Mouse (Mus musculus) lung, embryonic 16.5 days (tissue): ENCODE data around the gene Hexim1. TPM values are rescaled to one million over a fixed set of nuclear protein-coding genes. Genes with fewer than 3 reads are reported as not detected.

Experiments
- ATAC-seq: fragments of 200-750 bp; cut with Nextera tagmentation; 2 replicates; pipeline ENCODE4 v1.8.0; 2017; ENCODE audit warnings: low read depth, mild to moderate bottlenecking, moderate library complexity
- H3K27ac ChIP-seq: fragments of 300-500 bp; sonication (generic); 2 replicates; pipeline ENCODE4 v1.5.1; 2014; ENCODE audit warnings: mild to moderate bottlenecking, control low read depth, low read length
- H3K27me3 ChIP-seq: fragments of 300-500 bp; sonication (generic); 2 replicates; pipeline ENCODE4 v1.6.1; 2014; ENCODE audit warnings: low read depth, low read length, mixed read lengths; ENCODE audit not compliant: control insufficient read depth, insufficient read depth
- H3K36me3 ChIP-seq: fragments of 300-500 bp; sonication (generic); 2 replicates; pipeline ENCODE4 v1.6.1; 2014; ENCODE audit warnings: low read length; ENCODE audit not compliant: control insufficient read depth, insufficient read depth
- H3K4me1 ChIP-seq: fragments of 300-500 bp; sonication (generic); replicated peaks from 2 replicates; pipeline ENCODE4 v1.6.1; 2014; ENCODE audit warnings: low read length, mixed read lengths; ENCODE audit not compliant: control insufficient read depth, insufficient read depth
- H3K4me2 ChIP-seq: fragments of 300-500 bp; sonication (generic); 2 replicates; pipeline ENCODE4 v1.6.1; 2014; ENCODE audit warnings: low read depth, low read length, control low read depth
- H3K4me3 ChIP-seq: fragments of 300-500 bp; sonication (generic); 2 replicates; pipeline ENCODE4 v1.5.1; 2014; ENCODE audit warnings: mild to moderate bottlenecking, low read length, control low read depth
- H3K9ac ChIP-seq: fragments of 300-500 bp; sonication (generic); 2 replicates; pipeline ENCODE4 v1.6.1; 2014; ENCODE audit warnings: low read length, control low read depth
- H3K9me3 ChIP-seq: fragments of 300-500 bp; sonication (generic); 2 replicates; pipeline ENCODE4 v1.6.1; 2016; ENCODE audit warnings: low read length; ENCODE audit not compliant: control insufficient read depth
- WGBS: fragments of 180-500 bp; shearing (Covaris S2); extraction: QIAGEN DNeasy Blood & Tissue Kit; methylation state at CpG from one replicate; pipeline ENCODE4 v1.1.7; 2014; 5-methylcytosine and 5-hydroxymethylcytosine counted together
- polyA plus RNA-seq: library from polyadenylated mRNA; unstranded; fragments of >200 nt; fragmentation: Nextera tagmentation; extraction: Ambion mirVana; gene quantifications from 2 replicates; pipeline ENCODE4 v1.2.1, GENCODE M21; 2015

Hexim1 gene
- polyA plus RNA-seq, 1 experiment from 2014 or later, result 4.6 TPM

DNA sequence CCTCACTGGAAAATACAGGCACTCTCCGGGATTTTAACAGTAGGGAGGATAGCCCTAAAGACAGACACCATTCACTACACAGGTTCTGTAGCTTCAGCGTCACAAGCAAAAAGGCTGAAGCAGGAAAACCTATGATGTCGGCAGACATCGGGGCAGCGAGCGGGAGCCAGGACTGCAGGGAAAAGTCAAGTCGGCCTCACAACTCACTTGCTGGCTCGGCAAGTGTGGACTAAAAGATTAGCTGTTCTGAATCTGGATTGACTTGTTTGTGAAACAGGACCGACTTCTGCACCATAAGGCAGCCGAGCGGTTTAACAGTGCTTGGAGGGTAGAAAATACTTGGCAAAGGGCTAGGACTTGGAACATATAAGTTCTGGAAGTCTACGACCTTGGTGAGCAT, 3.0 kb upstream of the Hexim1 start:
- no peaks in the 10 kb centered on the region for H3K27me3 ChIP-seq
- no peak for ATAC-seq
- peaks cover 24% of the 10 kb centered on the region for H3K4me1 ChIP-seq
- peak overlapping the region; percentile 32; the same call in 1 of the 2 replicates for H3K27ac ChIP-seq
- no peak overlapping the region for H3K4me2 ChIP-seq
- H3K4me3 ChIP-seq, result no peak overlapping the region
- H3K9ac ChIP-seq, result no peak overlapping the region
- WGBS, result 51% methylated on average over 12 of the region's 12 CpGs
- H3K36me3 ChIP-seq, result no peaks in the 10 kb centered on the region
- no peaks in the 10 kb centered on the region for H3K9me3 ChIP-seq

- no peak for ATAC-seq
- Histone ChIP-seq H3K27me3 (no peaks in the 10 kb centered on the region), H3K27ac (no peak overlapping the region), H3K36me3 (no peaks in the 10 kb centered on the region), H3K4me3 (no peak overlapping the region), H3K9ac (no peak overlapping the region), H3K9me3 (no peaks in the 10 kb centered on the region), H3K4me1 (peaks cover 29% of the 10 kb centered on the region), H3K4me2 (no peak overlapping the region)
- WGBS, result 81% methylated on average over 4 of the region's 4 CpGs
Measured at GRCm38 (mm10) chr11:103113771-103114170, 2.3 kb upstream of the Hexim1 start.

- Histone ChIP-seq H3K4me2 (peak overlapping the region; percentile 79), H3K27me3 (no peaks in the 10 kb centered on the region), H3K4me3 (peak overlapping the region; percentile 79), H3K9ac (peak overlapping the region; percentile 93), H3K9me3 (no peaks in the 10 kb centered on the region), H3K36me3 (no peaks in the 10 kb centered on the region), H3K27ac (peak overlapping the region; percentile 94), H3K4me1 (peaks cover 29% of the 10 kb centered on the region)
- no peak for ATAC-seq
- 80% methylated on average over 11 of the region's 11 CpGs for WGBS
Measured at GRCm38 (mm10) chr11:103114270-103114943, 1.6 kb upstream of the Hexim1 start.

GRCm38 (mm10) chr11:103115163-103116007, 646 bp upstream of the Hexim1 start:
- Histone ChIP-seq H3K36me3 (no peaks in the 10 kb centered on the region), H3K4me2 (peak overlapping the region; percentile 79), H3K9me3 (no peaks in the 10 kb centered on the region), H3K27me3 (no peaks in the 10 kb centered on the region), H3K4me3 (peak overlapping the region; percentile 79), H3K4me1 (peaks cover 29% of the 10 kb centered on the region), H3K27ac (peak overlapping the region; percentile 94), H3K9ac (peak overlapping the region; percentile 93)
- WGBS, result under 1% methylated on average over 34 of the region's 34 CpGs
- ATAC-seq, result peak; percentile 78

DNA sequence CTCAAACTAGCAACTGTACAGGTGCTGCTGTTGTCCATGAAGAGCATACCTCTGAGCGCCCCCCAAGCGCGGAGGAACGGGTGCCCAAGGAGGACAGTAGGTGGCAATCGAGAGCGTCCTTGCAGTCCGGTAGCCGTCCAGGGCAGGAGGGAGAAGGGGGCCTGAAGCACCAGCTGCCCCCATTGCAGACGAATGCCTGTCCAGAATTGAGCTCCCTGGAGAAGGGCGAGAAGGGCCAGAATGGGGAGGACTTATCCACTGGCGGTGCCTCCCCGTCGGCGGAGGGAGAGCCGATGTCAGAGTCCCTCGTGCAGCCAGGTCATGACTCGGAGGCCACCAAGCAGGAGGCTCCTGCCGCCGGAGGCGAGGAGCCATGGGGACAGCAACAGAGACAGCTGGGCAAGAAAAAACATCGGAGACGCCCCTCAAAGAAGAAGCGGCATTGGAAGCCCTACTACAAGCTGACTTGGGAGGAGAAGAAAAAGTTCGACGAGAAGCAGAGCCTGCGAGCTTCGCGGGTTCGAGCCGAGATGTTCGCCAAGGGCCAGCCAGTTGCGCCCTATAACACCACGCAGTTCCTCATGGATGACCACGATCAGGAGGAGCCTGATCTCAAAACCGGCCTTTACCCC, 1.0 kb downstream of the Hexim1 start:
- peak overlapping the region; percentile 78 for H3K9ac ChIP-seq
- peak; percentile 48 for ATAC-seq
- no peaks in the 10 kb centered on the region for H3K9me3 ChIP-seq
- no peaks in the 10 kb centered on the region for H3K36me3 ChIP-seq
- peak overlapping the region; percentile 92 for H3K4me2 ChIP-seq
- WGBS, result under 1% methylated on average over 35 of the region's 35 CpGs
- no peaks in the 10 kb centered on the region for H3K27me3 ChIP-seq
- H3K27ac ChIP-seq, result peak overlapping the region; percentile 86
- H3K4me1 ChIP-seq, result peaks cover 19% of the 10 kb centered on the region
- peak overlapping the region; percentile 79 for H3K4me3 ChIP-seq

DNA sequence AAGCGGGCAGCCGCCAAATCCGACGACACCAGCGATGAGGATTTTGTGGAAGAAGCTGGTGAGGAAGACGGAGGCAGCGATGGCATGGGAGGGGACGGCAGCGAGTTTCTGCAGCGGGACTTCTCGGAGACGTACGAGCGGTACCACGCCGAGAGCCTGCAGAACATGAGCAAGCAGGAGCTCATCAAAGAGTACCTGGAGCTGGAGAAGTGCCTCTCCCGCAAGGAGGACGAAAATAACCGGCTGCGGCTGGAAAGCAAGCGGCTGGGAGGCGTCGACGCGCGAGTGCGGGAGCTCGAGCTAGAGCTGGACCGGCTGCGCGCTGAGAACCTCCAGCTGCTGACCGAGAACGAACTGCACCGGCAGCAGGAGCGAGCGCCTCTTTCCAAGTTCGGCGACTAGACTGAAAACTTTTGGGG, 1.6 kb downstream of the Hexim1 start:
- no peaks in the 10 kb centered on the region for H3K9me3 ChIP-seq
- peak overlapping the region; percentile 78 for H3K9ac ChIP-seq
- no peaks in the 10 kb centered on the region for H3K27me3 ChIP-seq
- WGBS, result under 1% methylated on average over 38 of the region's 38 CpGs
- H3K36me3 ChIP-seq, result no peaks in the 10 kb centered on the region
- H3K4me3 ChIP-seq, result peak overlapping the region; percentile 79
- peaks cover 14% of the 10 kb centered on the region for H3K4me1 ChIP-seq
- ATAC-seq, result no peak
- peak overlapping the region; percentile 92 for H3K4me2 ChIP-seq
- peak overlapping the region; percentile 86 for H3K27ac ChIP-seq

- Histone ChIP-seq H3K27me3 (no peaks in the 10 kb centered on the region), H3K4me3 (peak overlapping the region; percentile 9; the same call in 1 of the 2 replicates), H3K27ac (no peak overlapping the region), H3K4me1 (peaks cover 11% of the 10 kb centered on the region), H3K4me2 (peak overlapping the region; percentile 92), H3K36me3 (no peaks in the 10 kb centered on the region), H3K9ac (no peak overlapping the region), H3K9me3 (no peaks in the 10 kb centered on the region)
- WGBS, result 80% methylated on average over 2 of the region's 2 CpGs
- no peak for ATAC-seq
Measured at GRCm38 (mm10) chr11:103118866-103119265, 2.8 kb downstream of the Hexim1 start.

- no peaks in the 10 kb centered on the region for H3K9me3 ChIP-seq
- WGBS, result 50% methylated on average over 5 of the region's 5 CpGs
- no peak overlapping the region for H3K4me3 ChIP-seq
- H3K4me2 ChIP-seq, result no peak overlapping the region
- H3K27me3 ChIP-seq, result no peaks in the 10 kb centered on the region
- no peak for ATAC-seq
- H3K4me1 ChIP-seq, result peaks cover 7% of the 10 kb centered on the region
- no peak overlapping the region for H3K27ac ChIP-seq
- H3K9ac ChIP-seq, result no peak overlapping the region
- no peaks in the 10 kb centered on the region for H3K36me3 ChIP-seq
Measured at GRCm38 (mm10) chr11:103119609-103120008, 3.6 kb downstream of the Hexim1 start.

GRCm38 (mm10) chr11:103120315-103120714, 4.3 kb downstream of the Hexim1 start:
- no peaks in the 10 kb centered on the region for H3K36me3 ChIP-seq
- 44% methylated on average over 5 of the region's 5 CpGs for WGBS
- H3K27me3 ChIP-seq, result no peaks in the 10 kb centered on the region
- H3K9me3 ChIP-seq, result no peaks in the 10 kb centered on the region
- H3K9ac ChIP-seq, result no peak overlapping the region
- ATAC-seq, result no peak
- peaks cover 4% of the 10 kb centered on the region for H3K4me1 ChIP-seq
- no peak overlapping the region for H3K27ac ChIP-seq
- H3K4me3 ChIP-seq, result no peak overlapping the region
- H3K4me2 ChIP-seq, result no peak overlapping the region
